Mouse (Mus musculus) embryonic facial prominence, embryonic 14.5 days (tissue): ENCODE results near the gene Lrrtm3. TPM values are rescaled to one million over a fixed set of nuclear protein-coding genes. Genes with fewer than 3 reads are reported as not detected.

Experiments
- ATAC-seq: fragments of 200-750 bp; cut with Nextera tagmentation; 2 replicates; pipeline ENCODE4 v1.8.0; 2017; ENCODE audit warnings: low read depth, moderate number of reproducible peaks, moderate TSS enrichment
- DNase-seq: peaks from one replicate; pipeline ENCODE4 v3.0.0-alpha.2; 2015; ENCODE audit warnings: low spot score
- H3K27ac ChIP-seq: fragments of 300-500 bp; sonication (generic); replicated peaks from 2 replicates; pipeline ENCODE4 v1.5.1; 2014; ENCODE audit warnings: low read depth, mild to moderate bottlenecking, low read length, moderate library complexity
- H3K27me3 ChIP-seq: fragments of 300-500 bp; sonication (generic); replicated peaks from 2 replicates; pipeline ENCODE4 v1.6.1; 2014; ENCODE audit warnings: low read length; ENCODE audit not compliant: control insufficient read depth, insufficient read depth
- H3K36me3 ChIP-seq: fragments of 300-500 bp; sonication (generic); 2 replicates; pipeline ENCODE4 v1.6.1; 2014; ENCODE audit warnings: low read length, mixed read lengths; ENCODE audit not compliant: control insufficient read depth, insufficient read depth
- H3K4me1 ChIP-seq: fragments of 300-500 bp; sonication (generic); 2 replicates; pipeline ENCODE4 v1.6.1; 2014; ENCODE audit warnings: antibody characterized with exemption, low read length; ENCODE audit not compliant: control insufficient read depth, insufficient read depth
- H3K4me2 ChIP-seq: fragments of 300-500 bp; sonication (generic); 2 replicates; pipeline ENCODE4 v1.6.1; 2014; ENCODE audit warnings: low read depth, mild to moderate bottlenecking, low read length, moderate library complexity, mixed read lengths
- H3K4me3 ChIP-seq: fragments of 300-500 bp; sonication (generic); 2 replicates; pipeline ENCODE4 v1.5.1; 2014; ENCODE audit warnings: low read depth, mild to moderate bottlenecking, low read length
- H3K9ac ChIP-seq: fragments of 300-500 bp; sonication (generic); 2 replicates; pipeline ENCODE4 v1.6.1; 2014; ENCODE audit warnings: low read depth, mild to moderate bottlenecking, low read length, moderate library complexity, mixed read lengths
- H3K9me3 ChIP-seq: fragments of 300-500 bp; sonication (generic); 2 replicates; pipeline ENCODE4 v1.6.1; 2016; ENCODE audit warnings: low read length; ENCODE audit not compliant: control insufficient read depth
- whole genome bisulfite sequencing: fragments of 180-500 bp; shearing (Covaris S2); extraction: QIAGEN DNeasy Blood & Tissue Kit; methylation state at CpG from one replicate; pipeline ENCODE4 v1.1.7; 2014; 5-methylcytosine and 5-hydroxymethylcytosine counted together
- polyA plus RNA-seq: library from polyadenylated mRNA; unstranded; fragments of >200 nt; fragmentation: Nextera tagmentation; extraction: Ambion mirVana; gene quantifications from 2 replicates; pipeline ENCODE4 v1.2.1, GENCODE M21; 2014

Lrrtm3 gene
- polyA plus RNA-seq, 1 experiment from 2014 or later: 3.2 TPM

DNA sequence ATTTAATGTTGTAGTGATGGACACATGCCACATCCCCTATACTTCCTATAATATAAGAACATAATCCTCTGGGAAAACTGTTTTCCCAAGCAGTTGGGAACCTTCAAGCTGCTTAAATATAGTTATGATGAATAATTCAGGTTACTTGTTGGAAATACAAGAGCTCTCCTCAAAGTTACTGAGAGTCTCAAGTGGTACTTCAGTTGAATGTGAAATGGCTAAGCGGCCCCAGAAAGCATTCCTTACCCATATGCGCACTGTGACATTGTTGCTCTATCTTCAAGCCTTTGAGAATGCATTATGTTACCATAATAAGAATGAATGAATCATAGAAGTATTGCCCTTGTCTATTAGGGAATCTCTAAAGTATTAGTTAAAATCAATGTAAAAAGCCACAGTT, 117.8 kb downstream of the Lrrtm3 start:
- no peak overlapping the region for H3K4me2 ChIP-seq
- no peak overlapping the region for H3K4me3 ChIP-seq
- no peak overlapping the region for H3K27ac ChIP-seq
- no peaks in the 10 kb centered on the region for H3K27me3 ChIP-seq
- WGBS: 86% methylated on average over 2 of the region's 2 CpGs
- ATAC-seq (no peak), DNase-seq (no peak)
- no peak overlapping the region for H3K9ac ChIP-seq
- H3K4me1 ChIP-seq: no peaks in the 10 kb centered on the region
- H3K36me3 ChIP-seq: no peaks in the 10 kb centered on the region
- H3K9me3 ChIP-seq: no peaks in the 10 kb centered on the region

DNA sequence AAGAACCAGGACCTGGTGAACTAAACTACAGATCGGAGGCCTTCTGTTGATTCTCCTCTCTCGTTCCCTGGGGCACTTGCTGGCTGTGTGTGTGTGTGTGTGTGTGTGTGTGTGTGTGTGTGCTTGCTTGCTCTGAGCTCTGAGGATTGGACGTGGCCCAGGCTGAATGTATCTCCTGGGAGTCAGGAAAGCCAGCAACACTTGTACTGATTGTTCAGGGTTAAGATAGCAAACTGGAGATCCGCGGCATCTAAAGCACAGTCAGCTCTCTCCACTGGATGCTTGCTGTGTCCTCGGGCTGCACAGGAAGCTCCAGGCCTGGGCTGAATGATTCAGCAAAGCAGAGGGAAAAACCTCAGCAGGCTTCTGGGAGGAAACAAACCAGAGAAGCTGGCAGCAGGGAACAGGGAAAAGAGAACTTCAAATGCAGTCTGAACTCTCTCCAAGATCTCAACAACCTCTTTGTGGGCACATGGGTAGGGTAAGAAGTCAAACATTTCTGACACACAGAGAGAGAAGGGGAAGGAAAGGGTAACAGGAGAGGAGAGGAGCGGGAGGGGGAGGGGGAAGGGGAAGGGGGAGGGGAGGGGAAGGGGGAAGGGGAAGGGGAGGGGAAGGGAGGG, 135.7 kb downstream of the Lrrtm3 start:
- DNase-seq: peak; percentile 73
- Histone ChIP-seq H3K27ac (no peak overlapping the region), H3K27me3 (no peaks in the 10 kb centered on the region), H3K9me3 (no peaks in the 10 kb centered on the region), H3K4me2 (no peak overlapping the region), H3K9ac (no peak overlapping the region), H3K36me3 (no peaks in the 10 kb centered on the region), H3K4me1 (0 out of 2 replicates have a peak, but pooled peaks cover 4% of the 10 kb centered on the region), H3K4me3 (no peak overlapping the region)
- 0 out of 2 replicates have a peak, but pooled peaks have one; percentile 18 for ATAC-seq
- 12% methylated on average over 6 of the region's 7 CpGs for WGBS

DNA sequence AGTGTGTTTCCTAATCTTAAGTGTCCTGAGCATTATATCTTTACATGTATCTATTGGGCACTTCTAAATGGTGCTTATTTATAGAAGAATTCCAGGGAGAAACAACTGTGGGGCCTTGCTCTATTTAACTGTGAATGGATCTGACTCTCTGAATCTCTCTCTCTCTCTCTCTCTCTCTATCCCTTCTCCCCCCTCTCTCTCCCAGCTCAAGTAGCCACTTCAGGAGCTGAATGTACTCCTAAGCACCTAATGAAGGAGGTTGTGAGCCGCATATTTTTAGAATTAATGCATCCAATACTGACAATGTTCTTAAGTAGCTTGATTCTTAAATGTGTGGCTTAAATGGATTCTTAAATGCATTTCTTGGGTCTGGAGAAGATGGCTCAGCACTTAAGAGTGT, 138.6 kb downstream of the Lrrtm3 start:
- Histone ChIP-seq H3K4me1 (0 out of 2 replicates have a peak, but pooled peaks cover 4% of the 10 kb centered on the region), H3K4me2 (no peak overlapping the region), H3K9ac (no peak overlapping the region), H3K4me3 (no peak overlapping the region), H3K27me3 (no peaks in the 10 kb centered on the region), H3K27ac (no peak overlapping the region), H3K36me3 (no peaks in the 10 kb centered on the region), H3K9me3 (no peaks in the 10 kb centered on the region)
- ATAC-seq (no peak), DNase-seq (no peak)
- 93% methylated on average over 1 of the region's 1 CpGs for WGBS

DNA sequence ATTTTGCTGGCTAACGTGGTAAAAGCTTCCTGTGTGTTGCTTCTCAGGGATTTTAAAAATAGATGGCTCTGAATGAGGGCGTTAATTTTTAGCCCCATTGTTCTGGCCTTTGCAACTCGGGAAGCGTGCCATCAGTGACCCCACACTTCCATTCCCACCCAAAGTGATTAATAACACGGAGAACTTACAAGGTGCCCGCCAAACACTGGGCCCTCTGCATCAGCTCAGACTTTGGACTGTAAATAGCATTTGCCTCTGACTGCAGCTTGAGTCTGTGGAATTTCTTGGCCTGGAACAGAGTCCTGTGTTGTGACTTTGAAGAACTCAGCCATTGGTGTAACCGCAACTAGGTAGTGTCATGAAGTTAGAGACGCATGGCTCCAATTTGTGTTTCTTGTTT, 139.2 kb downstream of the Lrrtm3 start:
- Histone ChIP-seq H3K27me3 (no peaks in the 10 kb centered on the region), H3K36me3 (no peaks in the 10 kb centered on the region), H3K9ac (no peak overlapping the region), H3K4me3 (no peak overlapping the region), H3K4me2 (no peak overlapping the region), H3K4me1 (0 out of 2 replicates have a peak, but pooled peaks cover 4% of the 10 kb centered on the region), H3K27ac (no peak overlapping the region), H3K9me3 (no peaks in the 10 kb centered on the region)
- DNase-seq (peak; percentile 12), ATAC-seq (no peak)
- WGBS: 76% methylated on average over 8 of the region's 8 CpGs

DNA sequence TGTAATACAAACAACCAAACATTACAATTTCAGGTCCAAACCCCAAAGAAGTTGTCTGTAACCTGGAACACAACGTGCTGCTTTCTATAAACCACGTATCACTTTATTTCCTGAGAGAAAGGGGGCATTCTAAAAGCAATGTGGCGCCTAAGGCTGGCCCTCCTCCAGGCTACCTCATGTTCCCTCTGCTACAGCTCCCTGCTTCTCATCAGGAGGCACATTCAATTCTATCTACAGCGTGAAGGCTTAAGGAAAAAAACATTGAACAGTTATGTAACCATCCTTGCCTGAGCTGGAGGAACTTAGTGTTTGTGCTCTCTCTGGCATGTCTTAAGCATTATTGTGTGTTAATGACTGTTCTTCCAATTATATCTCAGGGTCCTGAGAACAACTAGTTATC, 142.8 kb downstream of the Lrrtm3 start:
- no peaks in the 10 kb centered on the region for H3K4me1 ChIP-seq
- H3K9me3 ChIP-seq: no peaks in the 10 kb centered on the region
- 69% methylated on average over 4 of the region's 4 CpGs for WGBS
- no peak overlapping the region for H3K4me3 ChIP-seq
- no peak overlapping the region for H3K4me2 ChIP-seq
- H3K27ac ChIP-seq: no peak overlapping the region
- no peak for DNase-seq
- no peaks in the 10 kb centered on the region for H3K36me3 ChIP-seq
- H3K9ac ChIP-seq: no peak overlapping the region
- no peaks in the 10 kb centered on the region for H3K27me3 ChIP-seq
- ATAC-seq: no peak

DNA sequence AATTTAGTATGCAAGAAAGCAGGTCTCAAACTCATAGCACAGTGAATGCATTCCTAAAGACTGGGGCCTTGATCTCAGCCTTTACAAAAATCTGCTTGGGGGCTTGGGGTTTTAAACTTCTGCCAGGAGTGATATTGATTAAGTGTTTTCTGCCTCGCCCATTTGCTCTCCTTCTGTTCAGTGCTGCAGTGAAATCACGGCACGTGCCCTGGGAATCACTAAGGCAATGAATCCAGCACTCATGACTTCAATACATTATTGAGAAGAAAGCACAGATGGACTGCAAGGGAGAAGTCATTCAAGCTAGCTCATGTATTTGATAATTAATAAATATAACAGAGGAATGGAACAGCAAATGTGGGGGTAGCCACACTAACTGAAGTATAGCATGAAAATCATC, 144.5 kb downstream of the Lrrtm3 start:
- no peak overlapping the region for H3K9ac ChIP-seq
- no peaks in the 10 kb centered on the region for H3K36me3 ChIP-seq
- H3K4me2 ChIP-seq: no peak overlapping the region
- no peaks in the 10 kb centered on the region for H3K9me3 ChIP-seq
- no peak for DNase-seq
- H3K27me3 ChIP-seq: no peaks in the 10 kb centered on the region
- H3K4me1 ChIP-seq: no peaks in the 10 kb centered on the region
- WGBS: 64% methylated on average over 3 of the region's 3 CpGs
- H3K27ac ChIP-seq: no peak overlapping the region
- H3K4me3 ChIP-seq: no peak overlapping the region
- no peak for ATAC-seq

DNA sequence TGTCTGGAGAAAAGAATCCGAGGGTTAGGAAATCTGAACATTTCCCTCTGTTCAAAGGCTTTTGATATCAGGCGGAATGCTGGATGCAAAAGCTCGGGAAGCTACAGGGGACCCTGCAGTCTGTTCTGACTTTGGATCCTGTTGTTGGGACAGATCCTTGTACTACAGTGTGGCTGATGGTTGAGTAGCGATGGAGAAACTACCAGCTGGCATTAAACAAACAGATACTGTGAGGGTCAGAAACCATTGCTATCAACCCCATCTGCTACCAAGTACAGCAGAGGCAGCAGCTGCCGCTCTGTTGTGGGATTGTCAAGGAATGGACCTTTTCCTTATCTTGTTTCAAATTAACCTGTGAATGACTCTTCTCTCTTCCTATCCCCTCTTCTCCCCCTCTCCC, 156.1 kb downstream of the Lrrtm3 start:
- Histone ChIP-seq H3K9ac (no peak overlapping the region), H3K4me3 (no peak overlapping the region), H3K4me1 (no peaks in the 10 kb centered on the region), H3K36me3 (no peaks in the 10 kb centered on the region), H3K4me2 (no peak overlapping the region), H3K27ac (no peak overlapping the region), H3K9me3 (no peaks in the 10 kb centered on the region), H3K27me3 (no peaks in the 10 kb centered on the region)
- DNase-seq (no peak), ATAC-seq (no peak)
- WGBS: 73% methylated on average over 5 of the region's 5 CpGs

DNA sequence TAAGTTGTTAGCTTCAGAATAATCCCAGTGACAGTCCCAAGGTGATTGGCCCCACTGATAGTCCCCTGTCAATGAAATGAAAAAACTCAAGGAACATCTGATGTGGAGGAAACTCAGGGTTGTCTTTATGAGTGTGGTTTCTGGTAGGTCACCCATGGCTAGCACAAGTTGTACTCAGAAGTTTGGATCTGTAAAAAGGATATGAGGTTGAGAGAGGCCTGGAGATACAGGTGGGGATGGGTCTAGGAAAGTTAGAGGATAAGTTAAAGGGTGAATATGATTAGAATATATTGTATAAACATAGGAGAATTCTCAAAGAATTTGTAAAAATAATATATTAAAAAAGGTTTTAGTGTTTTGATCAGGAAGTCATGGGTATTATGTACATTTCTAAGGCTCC, 162.7 kb downstream of the Lrrtm3 start, which contains the start of gene Gm10118:
Gene Gm10118 (minus strand): TSS at position 101 of the 400 bp plus-strand sequence.
- Histone ChIP-seq H3K9ac (no peak within 1 kb of the TSS), H3K27me3 (no peaks in the 10 kb centered on the region), H3K4me2 (no peak within 1 kb of the TSS), H3K4me3 (no peak within 1 kb of the TSS), H3K4me1 (no peaks in the 10 kb centered on the region), H3K27ac (no peak within 1 kb of the TSS), H3K36me3 (no peaks in the 10 kb centered on the region), H3K9me3 (no peaks in the 10 kb centered on the region)
- no peak for ATAC-seq
- DNase-seq: no peak

DNA sequence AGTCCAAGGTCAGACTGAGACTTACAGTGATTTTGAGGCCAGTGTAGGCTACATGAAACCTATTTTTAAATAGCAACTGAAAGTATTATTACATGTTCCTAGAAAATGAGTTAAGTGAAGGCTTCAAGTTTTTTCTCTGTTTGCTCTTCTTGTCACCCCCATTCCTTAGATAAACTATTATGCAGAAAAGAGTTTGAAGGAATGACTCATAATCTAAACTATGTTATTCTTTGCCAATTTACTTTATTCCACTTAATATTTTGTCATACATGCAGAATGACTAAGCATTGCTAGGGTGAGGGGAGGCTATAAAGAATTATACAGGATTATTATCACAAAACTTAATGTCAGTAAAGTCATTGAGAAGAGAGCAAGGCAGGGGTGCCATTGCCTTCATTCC, 181.2 kb downstream of the Lrrtm3 start:
- no peak for ATAC-seq
- Histone ChIP-seq H3K4me1 (no peaks in the 10 kb centered on the region), H3K4me3 (no peak overlapping the region), H3K27me3 (no peaks in the 10 kb centered on the region), H3K4me2 (no peak overlapping the region), H3K9ac (no peak overlapping the region), H3K27ac (no peak overlapping the region), H3K36me3 (no peaks in the 10 kb centered on the region), H3K9me3 (no peaks in the 10 kb centered on the region)
- DNase-seq: no peak
